Mouse (Mus musculus): ENCODE measurements around the gene Pde11a. TPM values are rescaled to one million over a fixed set of nuclear protein-coding genes. Genes with fewer than 3 reads are reported as not detected.
"Not testable (repeated sequence)": the region's sequence is repeated elsewhere in the genome, so short reads cannot be mapped to it uniquely, and the experiment has no call there.

The Pde11a gene
- total RNA-seq, 2 experiments from 2014 or later: not detected

DNA sequence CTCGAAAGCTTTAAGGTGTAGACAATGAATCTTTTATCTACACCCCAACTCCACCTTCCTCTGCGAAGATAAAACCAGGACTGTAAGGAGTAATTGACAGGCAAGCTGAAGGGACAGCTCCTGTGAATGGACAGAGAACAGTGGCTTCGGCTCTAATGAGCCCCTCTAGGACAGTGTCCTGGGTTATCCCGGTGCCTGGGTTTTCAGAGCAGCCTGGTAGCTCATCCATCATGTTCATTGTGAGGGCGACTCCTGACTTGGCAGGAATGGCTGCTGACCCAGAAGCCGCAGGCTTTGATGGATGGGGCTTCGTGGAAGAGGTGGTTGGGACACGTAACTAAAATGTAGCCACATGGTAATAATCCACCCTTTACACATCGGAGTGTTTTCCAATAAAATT, 335.7 kb downstream of the Pde11a start:
- ATAC-seq (replicated peaks; ENCODE audit: poor library complexity, severe bottlenecking): no peak

DNA sequence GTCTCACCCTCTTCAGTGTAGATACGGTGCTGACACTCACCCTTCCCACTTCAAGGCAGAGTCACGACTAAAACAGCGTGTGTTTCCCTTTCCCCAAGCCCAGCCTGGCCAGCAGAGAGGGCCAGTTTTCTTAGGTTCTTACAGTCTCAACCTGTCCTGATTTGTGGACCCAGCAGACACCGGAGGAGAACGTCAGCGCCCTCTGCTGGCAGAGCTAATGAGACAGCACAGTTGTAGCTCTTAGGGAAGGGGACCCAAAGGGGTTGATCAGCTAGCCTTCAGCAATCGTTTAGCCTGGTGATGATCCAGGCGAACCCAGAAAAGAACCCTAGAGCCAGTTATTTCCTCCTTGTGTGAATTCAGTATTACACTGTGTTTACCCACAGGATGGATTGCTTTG, 337.2 kb downstream of the Pde11a start:
- peak; percentile 79 for ATAC-seq (replicated peaks; ENCODE audit: poor library complexity, severe bottlenecking)

- ATAC-seq (replicated peaks; ENCODE audit: poor library complexity, severe bottlenecking): no peak
Measured at GRCm38 (mm10) chr2:75999636-76000035, 338.9 kb downstream of the Pde11a start.

- ATAC-seq (replicated peaks; ENCODE audit: poor library complexity, severe bottlenecking): no peak
Measured at GRCm38 (mm10) chr2:75998692-75999091, 339.9 kb downstream of the Pde11a start.

DNA sequence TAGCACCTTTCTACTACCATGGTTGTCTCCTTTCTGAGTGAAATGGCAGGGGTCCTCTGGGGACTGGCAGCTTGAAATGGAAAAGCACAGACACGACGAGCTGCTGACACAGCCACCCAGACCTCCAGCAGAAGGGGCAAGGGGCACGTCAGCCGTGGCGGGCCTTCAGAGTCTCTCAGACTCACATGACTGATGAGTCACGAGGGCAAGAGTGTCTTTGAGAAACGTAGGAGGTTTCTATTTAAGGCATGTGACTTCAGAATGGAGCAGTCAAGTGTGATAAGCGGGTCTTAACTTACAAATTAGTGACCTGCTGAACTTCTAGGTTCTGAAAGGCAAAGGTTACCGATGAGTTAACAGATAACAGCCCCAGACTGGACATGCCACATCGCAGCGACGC, 340.8 kb downstream of the Pde11a start:
- ATAC-seq (replicated peaks; ENCODE audit: poor library complexity, severe bottlenecking): no peak

DNA sequence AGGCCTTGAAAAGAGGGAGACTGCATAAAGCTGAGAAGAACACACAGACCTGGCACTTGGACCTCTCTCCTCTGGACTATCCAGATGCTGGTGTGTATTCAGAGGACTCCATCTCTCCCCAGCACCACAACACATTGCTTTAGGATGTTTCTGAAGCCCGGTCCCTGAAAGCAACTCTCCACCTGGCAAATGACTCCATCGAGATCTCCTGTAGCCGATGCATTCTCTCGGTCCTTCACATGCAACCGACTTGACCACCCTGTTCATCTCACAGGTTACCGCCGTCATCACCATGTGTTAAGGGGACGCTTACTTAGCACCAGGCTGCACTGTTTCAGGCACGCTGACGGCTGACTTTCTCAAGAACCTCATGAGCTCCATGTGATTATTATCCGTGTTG, 343.7 kb downstream of the Pde11a start:
- ATAC-seq (replicated peaks; ENCODE audit: poor library complexity, severe bottlenecking): no peak

GRCm38 (mm10) chr2:75991581-75992205, 346.9 kb downstream of the Pde11a start:
- ATAC-seq (replicated peaks; ENCODE audit: poor library complexity, severe bottlenecking): no peak

- peak; percentile 98 for ATAC-seq (replicated peaks; ENCODE audit: poor library complexity, severe bottlenecking)
Measured at GRCm38 (mm10) chr2:75990885-75991539, 347.6 kb downstream of the Pde11a start.

- ATAC-seq (replicated peaks; ENCODE audit: poor library complexity, severe bottlenecking): no peak
Measured at GRCm38 (mm10) chr2:75989694-75990093, 348.9 kb downstream of the Pde11a start.

- ATAC-seq (replicated peaks; ENCODE audit: poor library complexity, severe bottlenecking): no peak
Measured at GRCm38 (mm10) chr2:75988779-75989363, 349.7 kb downstream of the Pde11a start.

DNA sequence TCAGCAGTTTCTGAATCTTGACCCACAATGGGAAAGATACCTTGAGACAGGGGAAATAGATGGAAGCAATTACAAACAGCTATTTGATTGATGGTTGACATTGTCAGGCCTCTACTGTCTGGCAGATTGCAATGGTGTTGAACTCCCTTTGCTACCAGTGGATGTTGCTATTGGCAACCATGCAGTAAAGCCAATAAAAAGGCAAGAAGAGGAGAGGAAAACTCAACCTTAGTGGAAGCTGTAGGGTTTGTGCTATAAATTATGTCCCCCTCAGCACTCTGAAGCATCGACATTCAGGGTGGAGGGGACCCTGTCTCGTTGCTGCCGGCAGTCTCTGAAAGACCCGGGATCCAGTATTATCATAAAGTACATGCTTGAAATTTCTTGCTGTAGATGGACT, 350.2 kb downstream of the Pde11a start:
- ATAC-seq (replicated peaks; ENCODE audit: poor library complexity, severe bottlenecking): no peak

- ATAC-seq (replicated peaks; ENCODE audit: poor library complexity, severe bottlenecking): no peak
Measured at GRCm38 (mm10) chr2:75987739-75988138, 350.8 kb downstream of the Pde11a start.

DNA sequence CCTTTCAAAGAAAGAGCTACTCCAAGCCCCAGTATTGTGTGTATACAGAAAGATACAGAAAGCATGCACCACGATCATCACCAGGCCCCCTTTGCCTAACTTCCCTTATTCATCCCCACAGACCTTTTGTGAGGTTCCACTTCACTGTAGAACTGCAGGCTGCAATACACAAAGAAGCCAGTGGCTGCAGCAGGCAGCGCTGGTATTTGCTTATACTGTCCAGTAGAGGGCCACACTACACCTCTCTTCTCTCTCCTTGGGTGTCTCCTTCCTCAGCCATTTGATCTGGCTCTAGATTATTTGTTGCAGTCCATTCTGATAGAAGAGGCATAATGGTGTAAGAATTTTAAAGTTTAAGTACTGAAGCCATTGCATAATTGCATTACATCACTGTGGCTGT, 353.4 kb downstream of the Pde11a start:
- peak; percentile 89 for ATAC-seq (replicated peaks; ENCODE audit: poor library complexity, severe bottlenecking)

- no peak for ATAC-seq (replicated peaks; ENCODE audit: poor library complexity, severe bottlenecking)
Measured at GRCm38 (mm10) chr2:75983847-75984246, 354.7 kb downstream of the Pde11a start.

GRCm38 (mm10) chr2:75983091-75983490, 355.5 kb downstream of the Pde11a start:
- no peak for ATAC-seq (replicated peaks; ENCODE audit: poor library complexity, severe bottlenecking)

GRCm38 (mm10) chr2:75982626-75983025, 355.9 kb downstream of the Pde11a start:
- ATAC-seq (replicated peaks; ENCODE audit: poor library complexity, severe bottlenecking): no peak

- peak; percentile 45 for ATAC-seq (replicated peaks; ENCODE audit: poor library complexity, severe bottlenecking)
Measured at GRCm38 (mm10) chr2:75981440-75982081, 357.0 kb downstream of the Pde11a start, which contains the start of gene Ttc30a1. Ttc30a1 (minus strand) TSS chr2:75981967.

DNA sequence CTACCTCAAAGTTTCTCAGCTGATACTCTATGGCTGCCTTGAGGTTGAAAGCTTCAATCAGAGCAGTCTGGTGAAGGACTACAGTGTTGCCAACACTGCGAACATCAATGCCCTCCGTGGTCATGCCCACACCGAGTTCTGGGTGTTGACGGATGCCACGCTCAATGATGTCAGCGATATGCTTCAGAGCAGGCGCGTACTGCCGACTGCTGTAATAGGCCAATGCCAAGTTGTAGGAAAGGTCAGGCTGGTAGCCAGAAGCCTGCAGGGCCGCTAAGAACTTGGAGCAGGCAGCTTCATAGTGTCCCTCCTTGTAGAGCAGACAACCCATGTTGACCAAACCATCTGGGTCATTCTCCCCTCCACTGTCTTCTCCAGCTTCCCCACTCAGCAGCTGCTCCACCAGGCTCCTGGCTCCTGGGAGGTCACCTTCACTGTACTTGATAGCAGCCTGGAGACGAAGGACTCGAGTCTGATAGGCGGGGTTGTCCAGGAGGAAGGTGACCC, 357.6 kb downstream of the Pde11a start:
- ATAC-seq (replicated peaks; ENCODE audit: poor library complexity, severe bottlenecking): not testable (repeated sequence)

DNA sequence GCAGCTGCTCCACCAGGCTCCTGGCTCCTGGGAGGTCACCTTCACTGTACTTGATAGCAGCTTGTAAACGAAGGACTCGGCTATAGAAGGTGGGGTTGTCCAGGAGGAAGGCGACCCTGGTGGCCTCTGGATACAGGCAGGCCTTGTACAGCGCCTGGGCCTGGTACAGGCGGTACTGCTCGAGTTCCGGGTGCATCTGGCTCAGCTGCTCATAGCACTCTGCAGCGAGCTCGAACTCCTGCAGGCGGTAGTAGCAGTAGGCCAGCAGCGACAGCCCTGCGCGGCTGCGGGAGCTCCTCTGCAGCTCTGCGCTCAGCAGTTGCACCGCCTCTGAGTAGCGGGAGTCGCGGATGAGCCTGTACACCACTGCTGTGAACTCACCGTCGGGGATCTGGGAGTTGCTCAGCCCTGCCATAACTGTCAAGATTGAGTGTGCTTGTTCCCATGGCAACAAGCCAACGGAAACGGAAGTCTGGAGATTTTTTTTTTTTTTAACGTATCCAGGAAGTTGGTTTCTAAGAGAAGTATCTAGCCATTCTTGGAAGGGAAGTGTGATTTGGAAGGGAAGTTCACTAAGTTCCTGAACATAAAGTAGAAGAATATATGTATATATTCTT, 360.7 kb downstream of the Pde11a start, which contains the start of gene Ttc30a2:
Gene Ttc30a2, minus strand, starts transcription at position 419 of the 617 bp plus-strand sequence.
- peak; percentile 45 for ATAC-seq (replicated peaks; ENCODE audit: poor library complexity, severe bottlenecking)

GRCm38 (mm10) chr2:75976070-75976469, 362.5 kb downstream of the Pde11a start:
- not testable (repeated sequence) for ATAC-seq (replicated peaks; ENCODE audit: poor library complexity, severe bottlenecking)
